Mouse (Mus musculus) heart, adult 2 months (tissue): ENCODE results near the gene Slc25a34.
A peak's percentile ranks its signal among the peaks of the same experiment; 100 is the strongest.

Source experiments
- CTCF ChIP-seq: fragments of 200-600 bp; IDR thresholded peaks from 2 replicates; pipeline ENCODE4 v1.8.1; 2022; ENCODE audit warnings: antibody characterized with exemption, mild to moderate bottlenecking, moderate library complexity
- EP300 ChIP-seq: fragments of 200-500 bp; IDR thresholded peaks from 2 replicates; pipeline ENCODE4 v1.6.1; 2011; ENCODE audit warnings: low read depth, low read length, control low read depth; ENCODE audit not compliant: insufficient read depth
- POLR2A ChIP-seq: fragments of 200-500 bp; IDR thresholded peaks from 2 replicates; pipeline ENCODE4 v1.6.1; 2011; ENCODE audit warnings: mild to moderate bottlenecking, low read depth, low read length, control low read depth; ENCODE audit not compliant: insufficient read depth

DNA sequence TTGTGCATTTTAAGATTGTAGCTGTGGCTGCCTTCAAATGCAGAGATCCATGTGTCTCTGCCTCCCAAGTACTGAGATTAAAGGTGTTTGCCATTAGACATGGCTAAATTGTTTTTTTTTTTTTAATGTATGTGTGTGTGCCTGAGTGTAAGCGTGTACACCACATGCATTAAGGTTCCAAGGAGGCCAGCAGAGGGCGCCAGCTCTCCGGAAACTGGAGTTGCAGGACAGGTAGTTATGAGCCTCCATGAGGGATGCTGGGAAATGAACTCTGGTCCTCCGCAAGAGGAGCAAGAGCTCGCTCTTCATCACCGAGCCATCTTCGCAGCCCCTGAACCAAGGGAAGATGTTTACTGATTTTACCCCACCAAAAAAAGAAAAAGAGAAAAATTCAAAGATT, 46.7 kb downstream of the Slc25a34 start:
- TF ChIP-seq EP300: no peak
- TF ChIP-seq CTCF: peak; percentile 35
- no peak for TF ChIP-seq POLR2A
